Mouse (Mus musculus) effector memory CD4-positive, alpha-beta T cell, adult 7 months (primary cell): ENCODE measurements around the gene Gbp8. TPM values are rescaled to one million over a fixed set of nuclear protein-coding genes. Genes with fewer than 3 reads are reported as not detected.

ENCODE experiments used
- polyA plus RNA-seq: library from polyadenylated mRNA; unstranded; fragments of 100-300 nt; shearing (Covaris generic); gene quantifications from one replicate; pipeline ENCODE4 v1.2.1, GENCODE M21; 2017

The Gbp8 gene
- 52.7 TPM for polyA plus RNA-seq

GRCm38 (mm10) chr5:105139409-105140088, at the start of gene Gbp8, which contains the start of the genes Gbp9 and Gbp4:
TSS of gene Gbp8 (minus strand) at chr5:105139540.
TSS of gene Gbp9 (minus strand) at chr5:105139539.
TSS of gene Gbp4 (minus strand) at chr5:105139586.

GRCm38 (mm10) chr5:104982535-104982934, 156.8 kb downstream of the Gbp8 start, which contains the start of gene Abcg3:
TSS of gene Abcg3 (minus strand) at chr5:104982718.

Other genes starting within 250 kb of the Gbp8 start
- gene Abcg3, start 156.8 kb downstream of the Gbp8 start, polyA plus RNA-seq: 11.4 TPM
- 70.9 TPM for gene Gbp9, start within 50 bp of the Gbp8 start, polyA plus RNA-seq
- gene Gbp4, start within 50 bp of the Gbp8 start, polyA plus RNA-seq: 167 TPM
- gene Gbp10, start 100.0 kb upstream of the Gbp8 start, polyA plus RNA-seq: 9.6 TPM
- not detected for gene Gm43302, start 154.2 kb upstream of the Gbp8 start, polyA plus RNA-seq
- 40.5 TPM for gene Gbp6, start 154.2 kb upstream of the Gbp8 start, polyA plus RNA-seq